Mouse (Mus musculus) embryonic fibroblast, embryonic 13.5 days (primary cell): ENCODE results near the gene Wls.

Source experiments
- CTCF ChIP-seq: IDR thresholded peaks from 2 replicates; pipeline ENCODE4 v1.5.1; 2011; ENCODE audit warnings: mild to moderate bottlenecking, control low read depth, low read length, moderate library complexity, borderline replicate concordance; ENCODE audit not compliant: insufficient read depth
- POLR2A ChIP-seq: IDR thresholded peaks from 2 replicates; pipeline ENCODE4 v1.6.1; 2011; ENCODE audit warnings: low read depth, mild to moderate bottlenecking, control low read depth, low read length, moderate library complexity

- TF ChIP-seq CTCF: no peak
- TF ChIP-seq POLR2A: no peak
These were observed 26.2 kb downstream of the Wls start for GRCm38 (mm10) chr3:159865691-159866090.
